Mouse (Mus musculus): Measurements from ENCODE around the gene Dnah3.
A peak's percentile ranks its signal among the peaks of the same experiment; 100 is the strongest.

The Dnah3 gene

DNA sequence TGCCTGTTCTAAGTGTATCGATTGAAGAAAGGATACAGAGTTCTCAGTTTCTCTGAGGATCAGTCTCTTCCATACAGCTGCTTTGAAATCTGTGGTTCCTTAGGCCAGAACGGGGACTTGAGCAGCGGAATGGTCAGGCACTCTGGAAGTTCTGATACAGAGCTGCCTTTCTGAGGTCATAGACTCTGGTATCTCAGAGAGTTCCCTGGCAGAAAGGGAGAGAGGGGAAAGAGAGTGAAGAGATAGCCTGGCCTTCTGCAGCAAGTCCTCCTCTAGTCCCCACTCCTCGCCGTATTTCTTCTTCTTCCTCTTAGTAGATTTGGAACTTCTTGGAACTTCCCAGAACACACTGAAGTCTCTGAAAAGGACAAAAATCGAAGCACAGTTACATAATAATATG, at the start of gene Dnah3:
Gene Dnah3, minus strand, starts transcription at position 101 of the 400 bp plus-strand sequence.
- no peak for DNase-seq (ENCODE audit: low read depth)

DNA sequence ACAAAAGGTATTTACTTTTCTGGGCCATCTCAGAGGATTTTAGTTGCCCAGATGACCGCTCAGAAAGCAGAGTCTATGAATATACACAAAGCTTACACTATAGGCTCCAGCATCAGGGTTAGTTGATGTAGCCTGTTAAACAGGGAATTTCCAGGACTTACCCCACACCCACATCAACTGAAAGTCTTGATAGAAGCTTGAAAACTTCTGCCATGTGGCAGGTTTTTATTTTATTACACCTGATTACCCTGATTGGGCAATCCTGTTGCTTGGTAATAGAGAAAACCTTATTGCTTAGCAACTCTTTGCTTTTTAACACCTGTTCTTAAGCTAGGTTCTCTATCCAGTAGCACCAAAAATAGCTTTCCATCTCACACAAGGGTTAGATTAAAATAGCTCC, 47.7 kb upstream of the Dnah3 start:
- no peak for DNase-seq (ENCODE audit: low read depth)

DNA sequence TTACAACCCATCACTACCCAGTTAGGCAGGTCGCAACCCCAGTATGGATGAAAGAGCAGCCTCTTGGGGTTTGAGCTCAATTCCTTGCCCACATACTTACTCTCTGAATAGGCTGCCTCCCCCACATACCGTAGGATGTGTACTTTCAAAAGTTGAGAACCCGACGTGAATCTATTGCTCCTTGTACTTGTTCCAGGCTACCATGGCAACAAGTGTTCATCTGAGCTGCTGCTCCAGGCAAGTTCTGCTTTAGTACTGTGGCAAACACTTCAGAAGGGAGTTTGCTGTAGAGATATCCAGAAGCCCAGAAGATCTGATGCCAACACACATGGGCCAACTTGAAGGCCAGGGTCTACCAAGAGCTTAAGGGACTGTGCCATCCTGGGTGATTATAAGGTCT, 33.9 kb upstream of the Dnah3 start:
- DNase-seq (ENCODE audit: low read depth), result no peak

DNA sequence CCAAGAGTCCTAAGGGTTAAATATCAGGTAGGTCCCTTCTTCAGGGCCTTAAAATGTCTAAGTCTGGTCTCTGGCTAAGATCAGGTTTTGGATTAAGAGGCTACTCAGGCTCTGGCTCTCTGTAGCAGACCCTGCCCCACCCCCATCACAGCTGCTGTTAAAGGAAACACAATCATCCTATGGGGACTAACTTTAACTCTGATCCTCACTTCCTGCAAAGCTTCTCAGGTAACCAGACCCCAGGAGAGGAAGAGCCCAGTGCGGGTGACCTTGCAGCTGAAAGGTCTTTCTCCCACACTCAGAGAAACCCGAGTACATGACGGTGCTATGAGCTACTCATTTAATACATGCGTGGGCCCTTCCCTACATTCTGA, 32.6 kb upstream of the Dnah3 start:
- DNase-seq (ENCODE audit: low read depth), result no peak

DNA sequence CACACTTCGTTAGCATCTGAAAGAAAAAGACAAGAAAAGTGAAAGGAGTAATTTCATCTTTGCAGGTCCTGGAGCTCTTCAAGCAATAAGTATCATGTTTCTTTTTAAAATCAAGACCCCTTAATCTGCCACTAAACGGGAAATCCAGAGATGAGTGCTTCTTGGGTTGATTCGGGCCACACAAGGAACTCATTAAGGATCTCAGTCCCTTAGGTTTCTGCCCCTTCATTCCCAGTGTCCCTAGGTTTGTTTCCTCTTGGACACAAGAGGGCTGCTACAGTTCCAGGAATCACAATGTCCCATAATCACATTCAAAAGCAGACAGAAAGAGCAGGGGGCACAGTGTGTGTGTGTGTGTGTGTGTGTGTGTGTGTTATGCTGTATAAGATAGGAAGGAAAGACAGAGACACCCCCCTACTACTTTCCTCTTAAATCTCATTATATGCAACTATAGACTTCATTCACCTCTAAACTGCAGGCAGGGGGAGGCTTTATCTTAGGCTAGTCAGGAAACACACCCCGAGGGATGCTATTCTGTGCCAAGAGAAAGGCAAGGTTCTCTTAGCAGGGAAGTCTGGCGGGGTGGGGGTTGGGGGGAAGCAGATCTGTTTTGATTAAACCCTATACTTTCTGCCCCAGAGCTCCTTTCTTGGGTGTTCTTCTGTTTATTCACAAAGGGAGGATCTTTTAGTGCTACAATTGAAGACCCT, 32.1 kb upstream of the Dnah3 start:
- no peak for DNase-seq (ENCODE audit: low read depth)

DNA sequence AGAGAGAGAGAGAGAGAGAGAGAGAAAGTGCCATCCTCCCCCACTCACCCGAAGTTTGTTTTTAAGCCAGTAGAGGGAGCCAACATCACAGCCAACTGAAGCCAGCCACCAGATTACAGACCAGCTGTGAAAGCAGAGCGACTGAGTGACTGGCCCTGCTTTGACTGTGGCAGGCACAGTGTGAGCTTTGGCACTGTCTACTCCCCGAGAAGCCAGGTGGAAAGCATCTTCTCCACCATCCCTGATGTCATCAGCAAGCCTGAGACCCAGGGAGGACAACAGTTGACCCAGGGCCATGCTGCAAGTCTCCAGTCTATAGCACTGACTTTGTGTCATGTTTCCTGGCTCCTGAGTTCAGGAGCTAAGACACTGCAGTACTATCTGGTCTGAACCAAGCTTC, 29.8 kb upstream of the Dnah3 start:
- DNase-seq (ENCODE audit: low read depth), result no peak

DNA sequence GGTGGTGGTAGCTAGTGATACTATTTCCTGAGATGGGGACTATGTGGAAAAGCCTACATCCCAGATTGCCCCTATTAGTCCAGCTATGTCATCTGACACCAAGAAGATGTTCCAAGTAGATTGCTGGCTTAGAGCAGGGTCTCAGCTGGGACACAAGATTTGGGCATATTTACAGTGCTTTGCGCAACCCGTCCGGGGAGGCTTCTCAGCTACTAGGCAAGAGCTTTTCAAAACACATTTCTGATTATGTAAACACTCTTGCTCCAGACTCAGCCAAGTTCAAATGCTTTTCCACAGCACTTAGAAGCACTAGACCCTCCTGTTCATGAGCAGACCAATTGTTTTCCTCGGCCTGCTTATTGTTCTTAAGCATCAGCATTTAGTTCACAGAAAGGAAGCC, 28.7 kb upstream of the Dnah3 start:
- no peak for DNase-seq (ENCODE audit: low read depth)

DNA sequence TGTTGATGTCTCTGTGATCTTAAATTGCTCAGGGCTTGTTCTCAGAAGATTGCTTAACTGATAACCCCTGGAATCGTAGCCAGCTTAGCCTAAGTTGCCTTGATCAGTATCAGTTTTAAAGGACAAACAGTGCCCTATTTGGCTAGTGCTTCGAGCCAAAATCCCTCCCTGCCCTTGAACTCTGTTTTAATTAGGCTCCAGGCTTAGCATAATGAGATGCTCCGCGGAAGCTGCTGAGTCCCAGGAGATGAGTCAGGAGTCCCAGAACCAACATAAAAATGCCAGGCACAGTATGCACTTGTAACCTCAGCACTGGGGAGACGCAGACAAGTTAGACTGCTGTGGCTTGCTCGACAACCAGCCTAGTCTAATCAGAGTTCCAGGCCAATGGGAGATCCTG, 22.4 kb upstream of the Dnah3 start:
- DNase-seq (ENCODE audit: low read depth), result no peak

DNA sequence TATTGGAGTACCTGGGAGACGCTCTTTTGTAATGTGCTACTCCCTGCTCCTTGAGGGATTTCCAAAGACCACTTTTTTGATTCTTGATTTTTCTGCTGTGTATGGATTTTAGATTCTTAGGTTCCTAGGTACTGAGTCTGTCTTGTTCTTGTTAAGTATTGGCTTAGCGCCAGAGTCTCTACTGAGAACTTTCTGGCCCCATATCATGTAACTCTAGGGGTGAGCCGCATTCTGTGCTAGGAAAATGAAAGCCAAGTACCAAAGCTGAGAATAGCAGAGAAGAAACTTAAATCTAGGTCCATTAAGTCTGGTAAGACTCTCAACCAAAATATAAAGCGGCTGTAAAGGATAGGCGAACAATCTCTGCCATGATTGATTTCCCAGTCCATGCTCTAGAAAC, 21.9 kb upstream of the Dnah3 start:
- DNase-seq (ENCODE audit: low read depth), result no peak

DNA sequence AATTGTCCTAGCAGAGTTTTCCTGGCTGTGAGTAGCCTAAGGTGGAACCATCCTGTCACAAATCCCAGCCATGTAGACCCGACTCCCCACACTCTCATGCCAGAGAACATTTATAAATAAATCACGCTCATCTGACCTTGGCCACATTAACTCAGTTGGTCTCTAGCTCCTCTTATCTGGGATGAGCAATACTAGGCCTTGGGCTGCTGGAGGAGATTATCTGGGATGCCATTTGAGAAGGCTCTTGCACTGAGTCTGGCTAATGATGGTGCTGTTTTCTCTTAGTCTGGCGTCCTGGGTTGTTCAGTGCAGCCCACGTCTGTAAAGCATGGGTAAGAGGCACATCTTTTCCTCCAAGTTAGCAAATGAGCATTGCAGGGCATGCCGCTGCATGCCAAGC, 14.6 kb upstream of the Dnah3 start:
- DNase-seq (ENCODE audit: low read depth), result no peak

DNA sequence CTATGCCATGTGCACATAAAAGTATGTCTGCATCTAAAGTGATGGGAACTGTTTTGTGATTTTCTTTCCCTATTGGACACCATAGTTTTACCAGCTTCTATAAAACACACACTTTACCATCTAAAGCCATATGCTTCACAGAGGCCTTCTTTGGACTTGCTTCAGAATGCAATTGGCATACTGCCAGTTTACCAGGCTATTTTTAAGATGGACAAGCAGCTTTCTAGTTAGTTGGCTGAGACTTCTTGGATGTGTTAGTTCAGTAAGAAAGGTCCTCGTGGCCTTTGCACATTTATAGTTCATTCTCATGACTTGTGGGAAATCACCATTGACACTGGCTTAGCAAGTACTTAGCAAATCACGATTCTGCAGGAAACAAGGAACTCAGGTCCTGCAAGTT, 11.3 kb upstream of the Dnah3 start:
- DNase-seq (ENCODE audit: low read depth), result no peak

DNA sequence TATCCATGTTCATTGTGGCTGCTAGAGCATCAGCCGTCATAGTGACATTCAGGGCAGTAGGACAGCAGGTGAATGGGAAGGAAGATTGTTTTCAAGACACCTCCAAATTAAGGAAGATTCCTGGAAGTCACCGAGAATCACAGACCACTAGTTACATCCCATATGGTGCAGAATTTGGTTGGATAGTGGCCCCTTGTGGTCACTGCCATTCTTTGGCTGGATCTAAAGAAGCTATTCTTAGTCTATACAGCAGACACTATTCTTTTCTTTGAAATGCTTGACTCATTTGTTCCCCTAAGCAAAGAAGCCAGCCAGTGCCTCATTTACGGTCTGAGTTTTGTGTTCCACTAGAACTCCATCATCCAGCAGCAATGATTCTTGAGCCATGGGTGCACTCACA, 9.9 kb upstream of the Dnah3 start:
- no peak for DNase-seq (ENCODE audit: low read depth)

DNA sequence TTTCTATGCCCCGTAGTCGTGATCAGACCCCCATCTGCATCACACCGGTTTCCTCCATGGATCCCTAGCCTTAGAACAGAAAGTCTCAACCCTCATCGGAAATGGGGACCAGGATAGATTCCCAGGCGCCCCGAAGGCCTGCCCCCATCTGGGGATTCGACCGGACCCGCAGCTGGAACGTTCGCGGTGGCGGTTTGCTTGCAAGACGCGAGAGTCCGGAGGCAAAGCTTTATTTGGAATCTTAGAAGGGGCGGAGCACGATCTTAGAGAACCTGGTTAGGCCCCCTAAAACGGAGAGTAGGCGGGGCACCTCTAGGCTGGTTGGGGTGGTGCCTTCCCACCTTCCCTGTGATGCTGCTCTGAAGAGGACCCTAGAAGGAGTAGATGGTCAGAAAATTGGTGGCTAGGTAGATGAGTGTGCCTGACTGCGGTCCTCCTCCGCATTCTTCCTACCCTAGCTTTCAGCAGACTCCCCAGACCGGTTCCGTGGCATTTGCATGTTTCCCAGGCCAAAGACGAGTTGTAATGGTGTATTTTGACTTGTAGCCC, 8.0 kb upstream of the Dnah3 start:
- DNase-seq (ENCODE audit: low read depth), result no peak

DNA sequence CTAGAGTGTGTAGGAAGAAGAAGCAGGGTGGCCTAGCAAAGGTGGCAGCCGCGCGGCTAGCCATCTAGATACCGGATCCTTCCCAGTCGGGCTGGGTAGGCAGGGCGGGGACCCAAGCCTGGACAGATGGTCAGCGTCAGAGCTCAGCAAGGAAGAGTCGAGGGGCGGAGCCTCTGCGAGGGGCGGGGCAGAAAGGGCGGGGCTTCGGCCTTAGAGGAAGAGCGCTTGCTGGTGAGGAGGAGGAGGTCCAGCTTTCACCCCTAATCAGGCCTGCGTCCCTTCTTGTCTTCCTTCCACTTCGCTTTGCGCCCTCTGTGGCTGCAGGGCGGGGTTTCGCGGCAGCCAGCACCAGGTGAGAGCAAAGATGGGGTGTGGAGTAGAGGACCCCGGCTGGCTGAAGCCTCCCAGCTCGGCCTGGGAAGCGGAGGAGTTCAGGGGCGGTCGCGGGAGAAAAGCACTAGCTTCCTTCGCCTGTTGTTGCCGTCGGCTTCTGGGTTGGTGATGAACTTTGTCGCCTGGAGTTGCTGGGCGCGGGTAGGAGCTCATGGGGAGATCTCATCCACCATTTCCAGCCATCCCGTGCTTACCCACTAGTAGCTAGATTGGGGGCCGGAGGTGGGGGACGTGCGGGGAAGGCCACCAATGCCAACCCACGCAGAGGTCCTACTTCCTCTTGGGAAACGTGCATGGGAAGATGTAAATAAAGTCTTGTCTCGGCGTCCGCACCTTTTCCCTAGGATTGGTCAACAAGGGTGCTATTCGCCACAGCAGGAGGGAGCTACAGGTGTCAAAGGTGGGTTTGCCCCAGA, 7.3 kb upstream of the Dnah3 start, which contains the start of gene Tmem159:
Gene Tmem159, plus strand, starts transcription at position 190 of the 809 bp plus-strand sequence.
- peak; percentile 42 for DNase-seq (ENCODE audit: low read depth)

DNA sequence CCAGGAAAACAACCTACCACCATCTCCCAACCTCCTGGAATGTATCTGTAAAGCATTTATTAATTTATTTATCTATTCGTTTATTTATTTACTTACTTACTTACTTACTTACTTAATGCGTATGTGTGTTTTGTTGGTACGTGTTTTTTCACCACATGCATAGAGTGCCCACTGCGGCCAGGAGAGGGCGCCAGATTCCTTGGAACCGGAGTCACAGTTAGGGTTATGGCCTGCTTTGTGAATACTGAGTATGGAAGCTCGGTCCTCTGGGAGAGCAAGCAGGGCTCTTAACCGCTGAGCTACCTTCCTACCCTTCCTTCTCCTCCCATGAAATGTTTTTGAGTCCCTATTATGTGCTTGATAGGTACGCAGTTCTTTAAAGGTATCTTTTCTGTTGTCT, 3.3 kb upstream of the Dnah3 start:
- peak; percentile 55 for DNase-seq (ENCODE audit: low read depth)

DNA sequence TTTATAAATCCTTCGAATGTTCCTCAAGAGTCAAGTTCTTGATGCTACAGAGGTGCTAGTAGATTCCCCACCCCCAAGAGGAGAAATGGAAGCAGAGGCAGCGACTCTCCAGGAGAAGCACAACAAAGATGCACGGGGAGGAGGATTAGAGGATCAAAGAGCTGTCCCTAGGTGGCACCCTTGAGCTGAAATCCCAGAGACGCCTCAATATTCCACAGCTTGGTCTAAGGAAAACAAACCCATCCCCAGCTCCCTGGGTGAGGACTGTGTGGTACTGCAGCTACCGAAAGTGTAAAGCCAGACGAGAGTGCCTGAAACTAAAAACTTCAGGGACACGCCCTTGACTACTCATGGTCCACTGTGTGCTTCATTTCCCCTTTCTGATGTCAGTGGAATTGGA, 2.8 kb upstream of the Dnah3 start:
- peak; percentile 21 for DNase-seq (ENCODE audit: low read depth)

DNA sequence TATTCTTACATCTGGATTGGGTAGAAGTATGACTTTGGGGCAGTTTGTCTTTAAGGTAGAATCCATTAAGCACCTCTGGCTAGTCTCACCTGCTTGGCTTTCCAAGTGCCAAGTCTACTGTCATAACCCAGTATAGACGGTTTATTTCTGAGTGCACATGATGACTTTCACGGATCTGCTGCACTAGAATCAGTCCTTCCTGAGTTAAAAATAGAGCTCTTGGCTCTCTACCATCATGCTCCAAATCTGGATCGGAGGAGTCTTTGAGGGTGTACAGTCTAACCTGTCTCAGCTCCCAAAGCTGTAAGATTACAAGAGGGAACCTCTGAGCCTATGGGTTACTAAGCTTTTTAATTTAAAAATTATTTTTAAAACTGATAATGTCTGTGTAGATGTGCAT, 864 bp downstream of the Dnah3 start:
- no peak for DNase-seq (ENCODE audit: low read depth)

DNA sequence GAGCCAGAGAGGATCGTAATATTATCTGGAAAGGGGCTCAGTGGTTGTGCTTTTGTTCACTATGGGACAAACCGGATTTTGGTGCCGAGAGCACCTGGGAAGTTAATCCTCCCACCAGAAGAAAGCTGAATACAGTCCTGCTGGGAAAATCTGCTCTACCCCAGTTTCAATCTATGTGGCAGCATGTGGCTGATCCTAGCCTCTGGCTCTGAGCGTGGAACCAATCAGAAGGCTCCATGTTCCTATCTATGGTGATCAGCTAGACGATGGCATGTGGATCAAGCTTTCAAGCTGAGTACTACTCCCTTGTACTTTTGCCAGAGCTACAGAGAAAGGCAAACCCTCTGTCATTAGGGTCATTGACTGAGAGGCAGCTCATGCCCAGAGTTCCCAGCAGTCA, 2.0 kb downstream of the Dnah3 start:
- DNase-seq (ENCODE audit: low read depth), result no peak

DNA sequence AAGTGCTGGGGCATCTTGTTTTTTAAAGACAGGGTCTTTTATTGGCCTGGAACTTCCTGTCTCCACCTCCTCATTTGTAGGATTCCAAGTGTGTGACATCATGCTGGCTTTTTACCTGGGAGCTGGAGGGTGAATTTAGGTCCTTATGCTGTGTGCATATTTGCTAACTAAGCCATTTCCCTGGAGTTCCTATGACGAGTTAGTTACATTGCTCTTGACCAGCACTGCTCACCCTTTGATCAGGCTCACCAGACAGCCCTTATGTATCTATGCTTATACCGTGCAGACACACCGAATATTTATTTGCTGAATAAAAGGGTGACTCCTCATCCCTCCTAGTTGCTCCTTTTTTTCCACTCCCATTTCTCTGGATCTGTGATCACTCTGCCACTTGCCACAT, 14.9 kb downstream of the Dnah3 start:
- no peak for DNase-seq (ENCODE audit: low read depth)

DNA sequence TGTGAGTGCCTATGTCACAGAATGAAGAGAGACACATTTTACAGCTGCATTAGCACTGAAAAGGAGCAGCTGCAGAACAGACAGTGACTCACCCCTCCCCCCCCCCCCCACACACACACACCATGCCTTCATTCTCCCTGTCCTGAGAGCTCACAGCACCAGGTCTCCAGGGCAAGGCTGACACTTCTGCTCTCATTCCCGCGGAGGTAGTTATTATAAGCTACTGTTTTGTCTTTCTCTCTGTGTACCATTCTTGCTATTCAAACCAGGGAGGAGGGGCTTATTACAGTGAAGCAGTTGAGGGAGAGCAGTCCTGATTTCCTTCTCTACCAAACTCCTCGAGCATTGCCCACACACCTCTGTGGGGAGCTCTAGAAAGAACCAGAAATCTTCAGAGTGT, 25.9 kb downstream of the Dnah3 start:
- DNase-seq (ENCODE audit: low read depth), result no peak

DNA sequence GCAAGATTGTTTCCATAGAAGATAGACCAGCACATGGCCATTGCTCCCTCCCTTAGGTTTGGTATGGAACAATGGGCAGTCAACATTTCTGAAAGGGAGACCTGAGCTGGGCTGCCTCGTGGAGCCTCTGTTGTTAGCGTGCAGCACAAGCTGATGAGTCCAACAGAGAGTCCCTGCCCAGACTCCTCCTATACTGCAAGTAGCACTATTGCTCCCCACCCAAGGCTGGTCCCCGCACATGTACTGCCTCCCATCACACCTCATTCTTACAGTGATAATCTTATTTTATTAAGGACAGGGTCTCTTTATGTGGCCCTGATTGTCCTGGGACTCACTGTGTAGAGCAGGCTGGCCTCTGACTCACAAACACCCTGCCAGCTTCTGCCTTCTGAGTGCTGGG, 27.0 kb downstream of the Dnah3 start:
- DNase-seq (ENCODE audit: low read depth), result no peak

DNA sequence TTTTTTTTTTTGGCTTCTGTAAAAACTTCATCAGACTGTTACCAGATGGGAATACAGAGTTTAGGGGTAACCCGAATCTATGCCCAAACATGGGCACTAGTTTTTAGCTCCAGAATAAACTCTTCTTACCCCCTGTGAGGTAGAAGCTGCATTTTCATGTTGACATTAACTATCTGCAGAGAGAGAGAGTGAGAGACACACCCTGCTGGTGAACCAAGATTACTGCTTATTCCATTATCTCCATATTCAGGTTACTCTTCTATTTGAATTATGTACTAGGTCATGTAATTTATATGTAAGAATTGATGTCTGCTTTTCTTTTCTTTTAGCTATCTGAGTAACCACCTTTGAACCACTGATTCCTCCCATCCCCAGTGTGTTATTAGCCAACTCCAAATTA, 31.0 kb downstream of the Dnah3 start:
- DNase-seq (ENCODE audit: low read depth), result no peak

DNA sequence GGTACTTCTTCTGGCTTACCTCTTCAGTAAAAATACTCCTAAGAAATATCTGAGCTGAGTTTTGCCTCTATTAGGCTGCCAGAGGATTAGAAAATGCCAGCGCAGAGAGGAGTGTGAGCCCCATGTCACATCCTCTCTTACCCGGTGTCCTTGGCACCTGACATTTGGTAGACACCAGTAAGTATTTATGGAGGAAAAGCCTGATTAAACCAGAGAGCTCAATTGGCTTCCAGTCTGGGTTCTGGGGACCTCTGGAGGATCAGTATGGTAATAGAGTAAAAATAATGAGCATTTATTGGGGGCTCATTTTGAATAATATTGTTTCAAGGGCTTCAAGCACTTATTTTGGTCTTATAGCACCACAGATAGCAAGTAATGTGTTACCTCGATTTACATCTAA, 39.6 kb downstream of the Dnah3 start:
- DNase-seq (ENCODE audit: low read depth), result no peak

DNA sequence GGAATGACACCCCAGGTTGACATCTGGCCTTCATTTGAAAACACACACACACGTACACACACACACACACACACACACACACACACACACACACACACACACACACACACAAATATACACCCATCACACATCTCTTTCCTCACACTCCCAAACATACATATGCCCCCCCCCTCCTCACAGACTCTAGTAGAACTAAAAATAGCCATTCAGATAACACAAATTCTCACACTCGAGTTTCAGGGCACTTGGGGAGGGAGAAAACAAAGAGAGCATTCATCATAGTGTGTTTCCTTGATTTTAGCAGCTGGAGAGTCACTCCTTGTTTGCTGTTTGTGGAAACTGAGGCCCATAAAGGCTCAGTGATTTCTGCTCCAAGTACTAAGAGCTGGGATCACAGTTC, 41.1 kb downstream of the Dnah3 start:
- no peak for DNase-seq (ENCODE audit: low read depth)

Measured in c-Kit-positive CD71-positive TER-119-negative erythroid progenitor cells, embryonic 14.5 days (primary cell).